In the genomic region with DNA sequence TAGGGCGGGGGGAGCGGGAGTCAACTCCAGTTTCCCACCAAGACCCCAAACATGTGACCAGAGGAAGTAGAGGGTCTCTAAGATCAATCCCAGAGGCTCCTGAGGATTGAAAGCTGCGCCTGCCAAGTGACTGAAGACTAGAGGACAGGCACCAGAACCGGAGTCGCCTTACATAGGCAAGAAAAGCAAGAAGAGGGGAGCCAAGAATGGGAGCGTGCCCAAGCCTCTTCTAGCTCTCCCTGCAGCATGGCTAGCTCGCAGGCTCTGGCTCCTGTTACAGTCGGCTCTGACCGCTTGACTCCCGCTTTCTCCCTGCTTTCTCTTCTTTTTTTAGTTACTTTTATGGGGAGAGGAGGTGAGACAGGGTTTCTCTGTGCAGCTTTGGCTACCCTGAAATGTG, we compare ENCODE assay signal across 8 mouse cellular contexts. TPM values are rescaled to one million over a fixed set of nuclear protein-coding genes. Genes with fewer than 3 reads are reported as not detected.
DNase-seq lines count a peak whose midpoint lies in the region; ATAC-seq lines count a peak whose summit lies in the region.

No protein-coding gene starts in this region.

- no peaks in the 10 kb centered on the region for H3K27me3 ChIP-seq in neural tube, embryonic 12.5 days (replicated peaks)
- no peaks in the 10 kb centered on the region for H3K27me3 ChIP-seq in intestine, embryonic 14.5 days (replicated peaks; ENCODE audit: control insufficient read depth, insufficient read depth, low read length)
- no peaks in the 10 kb centered on the region for H3K27me3 ChIP-seq in midbrain, embryonic 13.5 days

- no peak overlapping the region for H3K4me3 ChIP-seq in neural tube, embryonic 12.5 days
- H3K4me3 ChIP-seq in intestine, embryonic 14.5 days (ENCODE audit: low read depth, low read length) = no peak overlapping the region
- H3K4me3 ChIP-seq in midbrain, embryonic 13.5 days (replicated peaks) = no peak overlapping the region

- peaks cover 56% of the 10 kb centered on the region for H3K4me1 ChIP-seq in neural tube, embryonic 12.5 days
- peaks cover 66% of the 10 kb centered on the region for H3K4me1 ChIP-seq in intestine, embryonic 14.5 days (replicated peaks; ENCODE audit: control insufficient read depth, insufficient read depth, low read length)
- peaks cover 67% of the 10 kb centered on the region for H3K4me1 ChIP-seq in midbrain, embryonic 13.5 days (replicated peaks)

- H3K9ac ChIP-seq in neural tube, embryonic 12.5 days = no peak overlapping the region
- H3K9ac ChIP-seq in intestine, embryonic 14.5 days (ENCODE audit: low read length) = no peak overlapping the region
- H3K9ac ChIP-seq in midbrain, embryonic 13.5 days (replicated peaks) = 0 out of 2 replicates have a peak overlapping the region, but pooled peaks have one; percentile 34

- no peaks in the 10 kb centered on the region for H3K36me3 ChIP-seq in neural tube, embryonic 12.5 days
- no peaks in the 10 kb centered on the region for H3K36me3 ChIP-seq in intestine, embryonic 14.5 days (ENCODE audit: control insufficient read depth, insufficient read depth, low read length)
- no peaks in the 10 kb centered on the region for H3K36me3 ChIP-seq in midbrain, embryonic 13.5 days

- 70% methylated on average over 10 of the region's 10 CpGs for WGBS in neural tube, embryonic 12.5 days
- WGBS in intestine, embryonic 14.5 days = 65% methylated on average over 10 of the region's 10 CpGs
- 66% methylated on average over 10 of the region's 10 CpGs for WGBS in midbrain, embryonic 13.5 days

- ATAC-seq in neural tube, embryonic 12.5 days (ENCODE audit: low FRiP score, low read depth) = no peak
- no peak for ATAC-seq in intestine, embryonic 14.5 days (replicated peaks; ENCODE audit: low FRiP score, low TSS enrichment, low read depth)
- ATAC-seq in midbrain, embryonic 13.5 days = no peak

- H3K27ac ChIP-seq in neural tube, embryonic 12.5 days = no peak overlapping the region
- peak overlapping the region; percentile 91 for H3K27ac ChIP-seq in intestine, embryonic 14.5 days (ENCODE audit: low read depth)
- H3K27ac ChIP-seq in midbrain, embryonic 13.5 days = peak overlapping the region; percentile 1; the same call in 1 of the 2 replicates

- H3K4me2 ChIP-seq in neural tube, embryonic 12.5 days (replicated peaks) = peak overlapping the region; percentile 49; the same call in 1 of the 2 replicates
- no peak overlapping the region for H3K4me2 ChIP-seq in intestine, embryonic 14.5 days (ENCODE audit: low read length)
- H3K4me2 ChIP-seq in midbrain, embryonic 13.5 days (replicated peaks) = no peak overlapping the region

- H3K9me3 ChIP-seq in neural tube, embryonic 12.5 days = no peaks in the 10 kb centered on the region
- no peaks in the 10 kb centered on the region for H3K9me3 ChIP-seq in intestine, embryonic 14.5 days (ENCODE audit: control insufficient read depth, low read length)
- no peaks in the 10 kb centered on the region for H3K9me3 ChIP-seq in midbrain, embryonic 13.5 days

- DNase-seq in neural tube, embryonic 10.5 days (ENCODE audit: extremely low spot score, low spot score) = no peak
- peak; percentile 85 for DNase-seq in gastrocnemius, adult 18-20 months (ENCODE audit: low spot score)
- DNase-seq in intestine, embryonic 14.5 days (ENCODE audit: low spot score) = no peak
- no peak for DNase-seq in embryo, embryonic 10.5 days (ENCODE audit: low spot score)
- no peak for DNase-seq in urinary bladder, adult 2 months (ENCODE audit: low spot score)
- no peak for DNase-seq in frontal cortex, postnatal 25 days (ENCODE audit: low spot score in 2 of 2)

RNA-seq across cellular contexts. Expression of gene Nr1d1, which starts 10.1 kb away (rescaled TPM):
- 1.5 and 2.1 TPM in 2 replicates for polyA plus RNA-seq in neural tube, embryonic 12.5 days (2016; fragmentation: Nextera tagmentation; extraction: Ambion mirVana)
- total RNA-seq in gastrocnemius, adult 18-20 months (2021) = 100 to 1,000 TPM in 1 of 2 experiments, 10 to 100 TPM in 1; 74.0 to 126 TPM
- 2.5 and 2.8 TPM in 2 replicates for polyA plus RNA-seq in intestine, embryonic 14.5 days (2014; fragmentation: Nextera tagmentation; extraction: Ambion mirVana)
- 1.2 and 1.9 TPM in 2 replicates for polyA plus RNA-seq in midbrain, embryonic 13.5 days (2015; fragmentation: Nextera tagmentation; extraction: Ambion mirVana)
- 119 and 219 TPM in 2 replicates for polyA plus RNA-seq in urinary bladder, adult 2 months (2012; rRNA removed)

RNA-seq across cellular contexts. Expression of gene Msl1, which starts 10.1 kb away (rescaled TPM):
- polyA plus RNA-seq in neural tube, embryonic 12.5 days (2016; fragmentation: Nextera tagmentation; extraction: Ambion mirVana) = 37.0 and 40.8 TPM in 2 replicates
- 10 to 100 TPM; 50.5 to 56.4 TPM for total RNA-seq in gastrocnemius, adult 18-20 months (2021)
- 17.5 and 19.1 TPM in 2 replicates for polyA plus RNA-seq in intestine, embryonic 14.5 days (2014; fragmentation: Nextera tagmentation; extraction: Ambion mirVana)
- 34.2 and 34.5 TPM in 2 replicates for polyA plus RNA-seq in midbrain, embryonic 13.5 days (2015; fragmentation: Nextera tagmentation; extraction: Ambion mirVana)
- polyA plus RNA-seq in urinary bladder, adult 2 months (2012; rRNA removed) = 57.0 and 58.7 TPM in 2 replicates

RNA-seq across cellular contexts. Expression of gene Casc3, which starts 19.5 kb away (rescaled TPM):
- polyA plus RNA-seq in neural tube, embryonic 12.5 days (2016; fragmentation: Nextera tagmentation; extraction: Ambion mirVana) = 65.1 and 68.5 TPM in 2 replicates
- 10 to 100 TPM; 14.0 to 15.6 TPM for total RNA-seq in gastrocnemius, adult 18-20 months (2021)
- 34.5 and 37.3 TPM in 2 replicates for polyA plus RNA-seq in intestine, embryonic 14.5 days (2014; fragmentation: Nextera tagmentation; extraction: Ambion mirVana)
- 52.6 and 57.6 TPM in 2 replicates for polyA plus RNA-seq in midbrain, embryonic 13.5 days (2015; fragmentation: Nextera tagmentation; extraction: Ambion mirVana)
- 24.7 and 29.5 TPM in 2 replicates for polyA plus RNA-seq in urinary bladder, adult 2 months (2012; rRNA removed)

RNA-seq across cellular contexts. Expression of gene Thra, which starts 44.8 kb away (rescaled TPM):
- polyA plus RNA-seq in neural tube, embryonic 12.5 days (2016; fragmentation: Nextera tagmentation; extraction: Ambion mirVana) = 56.9 and 67.0 TPM in 2 replicates
- 10 to 100 TPM; 78.3 to 85.2 TPM for total RNA-seq in gastrocnemius, adult 18-20 months (2021)
- 60.7 and 63.8 TPM in 2 replicates for polyA plus RNA-seq in intestine, embryonic 14.5 days (2014; fragmentation: Nextera tagmentation; extraction: Ambion mirVana)
- polyA plus RNA-seq in midbrain, embryonic 13.5 days (2015; fragmentation: Nextera tagmentation; extraction: Ambion mirVana) = 99.6 and 106 TPM in 2 replicates
- polyA plus RNA-seq in urinary bladder, adult 2 months (2012; rRNA removed) = 62.2 and 88.1 TPM in 2 replicates

RNA-seq across cellular contexts. Expression of gene Rapgefl1, which starts 51.4 kb away (rescaled TPM):
- 4.4 and 4.7 TPM in 2 replicates for polyA plus RNA-seq in neural tube, embryonic 12.5 days (2016; fragmentation: Nextera tagmentation; extraction: Ambion mirVana)
- total RNA-seq in gastrocnemius, adult 18-20 months (2021) = under 1 TPM; 0.09 to 0.14 TPM
- polyA plus RNA-seq in intestine, embryonic 14.5 days (2014; fragmentation: Nextera tagmentation; extraction: Ambion mirVana) = 1.5 and 2.2 TPM in 2 replicates
- 4.7 and 5.8 TPM in 2 replicates for polyA plus RNA-seq in midbrain, embryonic 13.5 days (2015; fragmentation: Nextera tagmentation; extraction: Ambion mirVana)
- 56.6 and 66.4 TPM in 2 replicates for polyA plus RNA-seq in urinary bladder, adult 2 months (2012; rRNA removed)

Comparison
In these comparisons a context has a peak if more than half of its experiments do, and no peak if none do; other contexts are left out.
1. RNA of gene Nr1d1, which starts 10.1 kb away (polyA plus RNA-seq): 119 to 219 TPM in urinary bladder, adult 2 months; 2.5 to 2.8 TPM in intestine, embryonic 14.5 days, 1.5 to 2.1 TPM in neural tube, embryonic 12.5 days and 1.2 to 1.9 TPM in midbrain, embryonic 13.5 days; every median in the first group is over 10 times any median in the second.